Mouse (Mus musculus) C2C12 (cell line): ENCODE measurements around the gene Plekhm2.

ENCODE experiments used
- CTCF ChIP-seq: IDR thresholded peaks from one replicate; pipeline ENCODE4 v1.5.1; 2011; ENCODE audit not compliant: control insufficient read depth, insufficient read depth, insufficient read length
- MAX ChIP-seq: IDR thresholded peaks from one replicate; pipeline ENCODE4 v1.6.1; 2011; ENCODE audit warnings: mild to moderate bottlenecking, control low read depth
- MYOD1 ChIP-seq: IDR thresholded peaks from one replicate; pipeline ENCODE4 v1.6.1; 2011; ENCODE audit warnings: low read depth; ENCODE audit not compliant: control insufficient read depth, insufficient read length
- MYOG ChIP-seq: IDR thresholded peaks from one replicate; pipeline ENCODE4 v1.6.1; 2011; ENCODE audit not compliant: control insufficient read depth, insufficient read length; ENCODE audit errors: extremely low read depth
- USF1 ChIP-seq: IDR thresholded peaks from one replicate; pipeline ENCODE4 v1.6.1; 2011; ENCODE audit warnings: low read depth, mild to moderate bottlenecking, control low read depth, moderate library complexity

DNA sequence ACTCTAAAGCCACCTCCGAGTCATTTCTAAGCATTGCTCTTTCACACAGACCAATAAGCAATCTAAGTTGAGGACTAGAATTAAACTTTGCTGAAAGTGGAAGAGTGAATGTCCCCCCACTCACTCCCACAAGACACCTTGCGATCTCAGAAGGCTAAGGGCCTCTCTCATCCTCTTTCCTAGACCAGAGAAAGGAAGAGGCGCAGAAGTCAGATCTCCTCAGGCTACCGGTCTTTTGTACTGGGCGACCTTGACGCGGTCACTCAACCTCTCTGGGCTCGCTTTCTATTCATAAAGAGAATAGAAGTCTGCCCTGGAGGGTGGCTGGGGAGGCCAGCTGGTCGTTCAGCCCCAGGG lies 65.8 kb downstream of the Plekhm2 start:
- no peak for TF ChIP-seq CTCF
- no peak for TF ChIP-seq MAX
- TF ChIP-seq MYOG, result no peak
- no peak for TF ChIP-seq MYOD1
- no peak for TF ChIP-seq USF1
